Mouse (Mus musculus) neural tube, embryonic 12.5 days (tissue): ENCODE results near the gene Ssh3. TPM values are rescaled to one million over a fixed set of nuclear protein-coding genes. Genes with fewer than 3 reads are reported as not detected.

ENCODE experiments used
- ATAC-seq: fragments of 200-750 bp; cut with Nextera tagmentation; 2 replicates; pipeline ENCODE4 v1.8.0; 2017; ENCODE audit warnings: low read depth, mild to moderate bottlenecking, moderate TSS enrichment, moderate library complexity; ENCODE audit not compliant: low FRiP score
- H3K27ac ChIP-seq: fragments of 300-500 bp; sonication (generic); 2 replicates; pipeline ENCODE4 v1.5.1; 2016
- H3K27me3 ChIP-seq: fragments of 300-500 bp; sonication (generic); replicated peaks from 2 replicates; pipeline ENCODE4 v1.6.1; 2016; ENCODE audit warnings: mild to moderate bottlenecking
- H3K36me3 ChIP-seq: fragments of 300-500 bp; sonication (generic); 2 replicates; pipeline ENCODE4 v1.6.1; 2016; ENCODE audit warnings: mild to moderate bottlenecking
- H3K4me1 ChIP-seq: fragments of 300-500 bp; sonication (generic); 2 replicates; pipeline ENCODE4 v1.6.1; 2016
- H3K4me2 ChIP-seq: fragments of 300-500 bp; sonication (generic); replicated peaks from 2 replicates; pipeline ENCODE4 v1.6.1; 2016; ENCODE audit warnings: mild to moderate bottlenecking
- H3K4me3 ChIP-seq: fragments of 300-500 bp; sonication (generic); 2 replicates; pipeline ENCODE4 v1.5.1; 2016
- H3K9ac ChIP-seq: fragments of 300-500 bp; sonication (generic); 2 replicates; pipeline ENCODE4 v1.6.1; 2016; ENCODE audit warnings: mild to moderate bottlenecking
- H3K9me3 ChIP-seq: fragments of 300-500 bp; sonication (generic); 2 replicates; pipeline ENCODE4 v1.6.1; 2016; ENCODE audit warnings: mild to moderate bottlenecking
- WGBS: fragments of 180-500 bp; shearing (Covaris S2); methylation state at CpG from one replicate; pipeline ENCODE4 v1.1.7; 2016; 5-methylcytosine and 5-hydroxymethylcytosine counted together
- polyA plus RNA-seq: library from polyadenylated mRNA; unstranded; fragments of >200 nt; fragmentation: Nextera tagmentation; extraction: Ambion mirVana; gene quantifications from 2 replicates; pipeline ENCODE4 v1.2.1, GENCODE M21; 2016

Ssh3 gene
- polyA plus RNA-seq, 1 experiment from 2014 or later, result 7.0 TPM

GRCm38 (mm10) chr19:4301735-4302651 is 33.0 kb upstream of the Ssh3 start:
- peak; percentile 11; the same call in 1 of the 2 replicates for ATAC-seq
- 0 out of 2 replicates have a peak overlapping the region, but pooled peaks have one; percentile 27 for H3K9ac ChIP-seq
- peak overlapping the region; percentile 51; the same call in 1 of the 2 replicates for H3K27ac ChIP-seq
- peak overlapping the region; percentile 45 for H3K4me2 ChIP-seq
- H3K9me3 ChIP-seq, result no peaks in the 10 kb centered on the region
- H3K27me3 ChIP-seq, result no peaks in the 10 kb centered on the region
- 40% methylated on average over 21 of the region's 21 CpGs for WGBS
- H3K4me3 ChIP-seq, result no peak overlapping the region
- H3K36me3 ChIP-seq, result no peaks in the 10 kb centered on the region
- H3K4me1 ChIP-seq, result peaks cover 63% of the 10 kb centered on the region

- no peak for ATAC-seq
- Histone ChIP-seq H3K4me1 (peaks cover 59% of the 10 kb centered on the region), H3K4me2 (peak overlapping the region; percentile 45), H3K4me3 (no peak overlapping the region), H3K9me3 (no peaks in the 10 kb centered on the region), H3K27me3 (no peaks in the 10 kb centered on the region), H3K27ac (peak overlapping the region; percentile 51; the same call in 1 of the 2 replicates), H3K36me3 (no peaks in the 10 kb centered on the region), H3K9ac (no peak overlapping the region)
- WGBS, result 78% methylated on average over 11 of the region's 11 CpGs
Measured at GRCm38 (mm10) chr19:4300852-4301734, 32.1 kb upstream of the Ssh3 start.

- Histone ChIP-seq H3K4me3 (no peak overlapping the region), H3K4me2 (no peak overlapping the region), H3K36me3 (no peaks in the 10 kb centered on the region), H3K27me3 (no peaks in the 10 kb centered on the region), H3K9me3 (no peaks in the 10 kb centered on the region), H3K9ac (0 out of 2 replicates have a peak overlapping the region, but pooled peaks have one; percentile 21), H3K27ac (no peak overlapping the region), H3K4me1 (peaks cover 56% of the 10 kb centered on the region)
- WGBS, result 44% methylated on average over 7 of the region's 7 CpGs
- ATAC-seq, result no peak
Measured at GRCm38 (mm10) chr19:4300271-4300704, 31.3 kb upstream of the Ssh3 start.

- Histone ChIP-seq H3K9me3 (no peaks in the 10 kb centered on the region), H3K4me3 (no peak overlapping the region), H3K4me1 (peaks cover 50% of the 10 kb centered on the region), H3K9ac (no peak overlapping the region), H3K4me2 (no peak overlapping the region), H3K27me3 (no peaks in the 10 kb centered on the region), H3K36me3 (no peaks in the 10 kb centered on the region), H3K27ac (no peak overlapping the region)
- 84% methylated on average over 6 of the region's 6 CpGs for WGBS
- ATAC-seq, result no peak
Measured at GRCm38 (mm10) chr19:4299574-4300270, 30.7 kb upstream of the Ssh3 start.

- H3K4me3 ChIP-seq, result no peak overlapping the region
- 0 out of 2 replicates have a peak, but pooled peaks cover 4% of the 10 kb centered on the region for H3K36me3 ChIP-seq
- no peak overlapping the region for H3K27ac ChIP-seq
- no peak overlapping the region for H3K9ac ChIP-seq
- H3K9me3 ChIP-seq, result no peaks in the 10 kb centered on the region
- ATAC-seq, result no peak
- 94% methylated on average over 7 of the region's 7 CpGs for WGBS
- H3K27me3 ChIP-seq, result no peaks in the 10 kb centered on the region
- peaks cover 44% of the 10 kb centered on the region for H3K4me1 ChIP-seq
- no peak overlapping the region for H3K4me2 ChIP-seq
Measured at GRCm38 (mm10) chr19:4299126-4299525, 30.1 kb upstream of the Ssh3 start.

- no peaks in the 10 kb centered on the region for H3K27me3 ChIP-seq
- H3K27ac ChIP-seq, result no peak overlapping the region
- no peak for ATAC-seq
- H3K4me2 ChIP-seq, result no peak overlapping the region
- no peak overlapping the region for H3K4me3 ChIP-seq
- H3K9ac ChIP-seq, result no peak overlapping the region
- no peaks in the 10 kb centered on the region for H3K9me3 ChIP-seq
- peaks cover 6% of the 10 kb centered on the region; the same call in 1 of the 2 replicates for H3K36me3 ChIP-seq
- WGBS, result 92% methylated on average over 17 of the region's 17 CpGs
- peaks cover 38% of the 10 kb centered on the region for H3K4me1 ChIP-seq
Measured at GRCm38 (mm10) chr19:4298322-4299121, 29.5 kb upstream of the Ssh3 start.

GRCm38 (mm10) chr19:4297851-4298250 is 28.9 kb upstream of the Ssh3 start:
- H3K4me2 ChIP-seq, result no peak overlapping the region
- 91% methylated on average over 5 of the region's 5 CpGs for WGBS

GRCm38 (mm10) chr19:4296611-4297010 is 27.6 kb upstream of the Ssh3 start:
- 88% methylated on average over 2 of the region's 2 CpGs for WGBS
- H3K4me2 ChIP-seq, result no peak overlapping the region
- no peak overlapping the region for H3K9ac ChIP-seq
- no peaks in the 10 kb centered on the region for H3K27me3 ChIP-seq
- peaks cover 23% of the 10 kb centered on the region for H3K36me3 ChIP-seq
- H3K9me3 ChIP-seq, result no peaks in the 10 kb centered on the region
- no peak for ATAC-seq
- H3K4me3 ChIP-seq, result no peak overlapping the region
- peaks cover 19% of the 10 kb centered on the region for H3K4me1 ChIP-seq
- H3K27ac ChIP-seq, result no peak overlapping the region

More at GRCm38 (mm10) chr19:4297851-4298250, 28.9 kb upstream of the Ssh3 start:
- no peak for ATAC-seq
- no peak overlapping the region for H3K4me3 ChIP-seq
- no peaks in the 10 kb centered on the region for H3K9me3 ChIP-seq
- H3K27ac ChIP-seq, result no peak overlapping the region
- peaks cover 31% of the 10 kb centered on the region for H3K4me1 ChIP-seq
- no peaks in the 10 kb centered on the region for H3K27me3 ChIP-seq
- peaks cover 11% of the 10 kb centered on the region; the same call in 1 of the 2 replicates for H3K36me3 ChIP-seq
- no peak overlapping the region for H3K9ac ChIP-seq

GRCm38 (mm10) chr19:4295391-4295790 is 26.4 kb upstream of the Ssh3 start:
- Histone ChIP-seq H3K27ac (no peak overlapping the region), H3K9ac (no peak overlapping the region), H3K4me1 (peaks cover 7% of the 10 kb centered on the region), H3K4me3 (no peak overlapping the region), H3K4me2 (no peak overlapping the region), H3K27me3 (no peaks in the 10 kb centered on the region), H3K36me3 (peaks cover 35% of the 10 kb centered on the region), H3K9me3 (no peaks in the 10 kb centered on the region)
- 89% methylated on average over 4 of the region's 4 CpGs for WGBS
- no peak for ATAC-seq

- no peak overlapping the region for H3K9ac ChIP-seq
- no peak for ATAC-seq
- H3K27me3 ChIP-seq, result no peaks in the 10 kb centered on the region
- no peaks in the 10 kb centered on the region; the same call in 1 of the 2 replicates for H3K4me1 ChIP-seq
- H3K4me2 ChIP-seq, result no peak overlapping the region
- H3K4me3 ChIP-seq, result no peak overlapping the region
- H3K27ac ChIP-seq, result no peak overlapping the region
- H3K36me3 ChIP-seq, result peaks cover 44% of the 10 kb centered on the region
- WGBS, result 75% methylated on average over 14 of the region's 14 CpGs
- H3K9me3 ChIP-seq, result no peaks in the 10 kb centered on the region
Measured at GRCm38 (mm10) chr19:4294381-4295097, 25.6 kb upstream of the Ssh3 start.
